In genomic region chr4:150549989-150550716, GRCm38 (mm10) we compare ENCODE assay signal across 15 mouse cellular contexts.
DNase-seq lines count a peak whose midpoint lies in the region; ATAC-seq and TF ChIP-seq lines count a peak whose summit lies in the region.
"Had no signal": no experiment of that assay in that cellular context is flagged by ENCODE, and none has a peak within 500 bp of the region (broad histone marks: within the 10 kb centered on the region; RNA-seq: fewer than 3 reads in every experiment).

No protein-coding gene starts in this region.

- no peak overlapping the region for H3K4me3 ChIP-seq in heart, embryonic 11.5 days (ENCODE audit: low read depth, low read length)
- H3K4me3 ChIP-seq in layer of hippocampus, adult 2 months = no peak overlapping the region
- H3K4me3 ChIP-seq in lung, postnatal 0 days (ENCODE audit: low read depth, low read length) = no peak overlapping the region
- H3K4me3 ChIP-seq: embryonic facial prominence, embryonic 10.5 days; erythroblast, embryonic 14.5 days had no signal

- peaks cover 21% of the 10 kb centered on the region for H3K4me1 ChIP-seq in heart, embryonic 11.5 days (ENCODE audit: control insufficient read depth, insufficient read depth, low read length)
- peaks cover 15% of the 10 kb centered on the region; the same call in 1 of the 2 replicates for H3K4me1 ChIP-seq in lung, postnatal 0 days (ENCODE audit: insufficient read depth, low read depth, low read length)
- H3K4me1 ChIP-seq: embryonic facial prominence, embryonic 10.5 days had no signal

- peaks cover 3% of the 10 kb centered on the region; the same call in 1 of the 2 replicates for H3K36me3 ChIP-seq in heart, embryonic 11.5 days (ENCODE audit: control insufficient read depth, insufficient read depth, low read length)
- no peaks in the 10 kb centered on the region for H3K36me3 ChIP-seq in lung, postnatal 0 days (ENCODE audit: insufficient read depth, low read length)

- H3K27ac ChIP-seq in heart, embryonic 11.5 days (ENCODE audit: low read depth, low read length) = peak overlapping the region; percentile 1; the same call in 1 of the 2 replicates
- H3K27ac ChIP-seq in layer of hippocampus, adult 2 months = peak overlapping the region; percentile 72
- H3K27ac ChIP-seq in lung, postnatal 0 days (ENCODE audit: low read length) = peak overlapping the region; percentile 16; the same call in 1 of the 2 replicates
- H3K27ac ChIP-seq: embryonic facial prominence, embryonic 10.5 days had no signal

- no peaks in the 10 kb centered on the region for H3K9me3 ChIP-seq in heart, embryonic 11.5 days (replicated peaks; ENCODE audit: control insufficient read depth, low read length)
- no peaks in the 10 kb centered on the region for H3K9me3 ChIP-seq in lung, postnatal 0 days (ENCODE audit: low read length)
- H3K9me3 ChIP-seq: embryonic facial prominence, embryonic 10.5 days had no signal

- no peak overlapping the region for H3K4me2 ChIP-seq in heart, embryonic 11.5 days
- no peak overlapping the region for H3K4me2 ChIP-seq in lung, postnatal 0 days (replicated peaks; ENCODE audit: low read depth, low read length)

- intact Hi-C loops in heart, postnatal 25 days (cut with DNase I) = no loop called here

- TF ChIP-seq EP300 in lung, postnatal 0 days (IDR thresholded peaks at IDR 0.05) = no peak

- ATAC-seq in heart, embryonic 11.5 days (replicated peaks; ENCODE audit: insufficient number of reproducible peaks, low FRiP score, low TSS enrichment) = no peak
- ATAC-seq in lung, postnatal 0 days = peak; percentile 65
- ATAC-seq in inflammation-experienced regulatory T-cells, adult 6 months = no peak

- no peak for TF ChIP-seq CTCF in layer of hippocampus, adult 2 months (conservative IDR thresholded peaks at IDR 0.05)
- TF ChIP-seq CTCF in lung, postnatal 0 days (IDR thresholded peaks at IDR 0.05) = no peak

- 62% methylated on average over 12 of the region's 12 CpGs for WGBS in heart, embryonic 11.5 days (ENCODE audit: insufficient replicate concordance)
- WGBS in lung, postnatal 0 days = 55% methylated on average over 12 of the region's 12 CpGs

- H3K27me3 ChIP-seq in heart, embryonic 11.5 days (ENCODE audit: control insufficient read depth, insufficient read depth, low read length) = no peaks in the 10 kb centered on the region
- no peaks in the 10 kb centered on the region for H3K27me3 ChIP-seq in lung, postnatal 0 days (replicated peaks; ENCODE audit: insufficient read depth, low read length)

- no peak overlapping the region for H3K9ac ChIP-seq in heart, embryonic 11.5 days (ENCODE audit: low read depth, low read length)
- no peak overlapping the region for H3K9ac ChIP-seq in lung, postnatal 0 days (replicated peaks; ENCODE audit: low read depth)

- no peak for DNase-seq in heart, postnatal 25 days (ENCODE audit: low spot score)
- no peak for DNase-seq in layer of hippocampus, adult 2 months (ENCODE audit: low spot score in 2 of 2)
- DNase-seq in layer of hippocampus, postnatal 25 days (ENCODE audit: extremely low spot score in 1 of 2, low spot score in 1 of 2) = no peak
- peak; percentile 72 for DNase-seq in lung, postnatal 0 days (ENCODE audit: low spot score)
- DNase-seq in lung, adult 18-20 months = no peak
- DNase-seq in lung, postnatal 36 days = peak; percentile 10
- DNase-seq: cerebellum, postnatal 36 days; kidney, postnatal 4 days; liver; spleen, adult 18-20 months; thymus, postnatal 14 days had no signal

Comparison
In these comparisons a context has a peak if more than half of its experiments do, and no peak if none do; other contexts are left out.
1. DNase-seq: peak in lung, postnatal 0 days (single experiment) and lung, postnatal 36 days (single experiment); none in heart, postnatal 25 days (single experiment), layer of hippocampus, adult 2 months (0 of 2), layer of hippocampus, postnatal 25 days (0 of 2) and lung, adult 18-20 months (0 of 2).
2. H3K27ac ChIP-seq: peak in every context shown above with its lines; median percentile 72 in layer of hippocampus, adult 2 months; 16 in lung, postnatal 0 days; 1 in heart, embryonic 11.5 days.